17 mouse cellular contexts compared by ENCODE assay signal in the genomic region with DNA sequence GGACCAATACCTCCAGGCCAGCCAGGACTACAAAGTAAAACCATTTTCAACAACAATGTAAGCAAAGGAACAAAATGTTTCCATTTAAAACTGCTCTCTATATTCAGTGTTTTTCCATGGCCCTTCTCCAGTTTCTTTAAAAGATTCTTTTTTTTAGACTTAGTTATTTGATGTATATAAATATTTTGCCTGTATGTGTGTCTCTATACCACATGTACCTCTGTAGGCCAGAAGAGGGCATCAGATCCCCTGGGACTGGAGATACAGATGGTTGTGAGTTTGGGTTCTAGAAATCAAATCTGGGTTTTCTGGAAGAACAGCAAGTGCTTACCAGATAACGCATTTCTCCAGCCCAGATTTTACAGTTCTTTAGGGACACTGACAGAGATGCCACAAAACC. TPM values are rescaled to one million over a fixed set of nuclear protein-coding genes. Genes with fewer than 3 reads are reported as not detected.
DNase-seq lines count a peak whose midpoint lies in the region; ATAC-seq and TF ChIP-seq lines count a peak whose summit lies in the region.
"Had no signal": no experiment of that assay in that cellular context is flagged by ENCODE, and none has a peak within 500 bp of the region (broad histone marks: within the 10 kb centered on the region; RNA-seq: fewer than 3 reads in every experiment).

No protein-coding gene starts in this region.

- peaks cover 24% of the 10 kb centered on the region for H3K36me3 ChIP-seq in forebrain, postnatal 0 days (ENCODE audit: insufficient read depth)
- peaks cover 27% of the 10 kb centered on the region for H3K36me3 ChIP-seq in forebrain, embryonic 14.5 days (ENCODE audit: control insufficient read depth, insufficient read depth, low read length)
- no peaks in the 10 kb centered on the region for H3K36me3 ChIP-seq in lung, postnatal 0 days (ENCODE audit: insufficient read depth, low read length)
- H3K36me3 ChIP-seq in CH12.LX (replicated peaks in 1 of 2; ENCODE audit: control insufficient read depth in 1 of 2, insufficient read depth in 1 of 2, low read length in 1 of 2) = peaks cover 11 to 29% of the 10 kb centered on the region in 2 experiments

- H3K9me3 ChIP-seq in forebrain, postnatal 0 days (ENCODE audit: low read length) = no peaks in the 10 kb centered on the region
- no peaks in the 10 kb centered on the region for H3K9me3 ChIP-seq in forebrain, embryonic 14.5 days (replicated peaks; ENCODE audit: control insufficient read depth, low read length)
- H3K9me3 ChIP-seq in lung, postnatal 0 days (ENCODE audit: low read length) = no peaks in the 10 kb centered on the region
- H3K9me3 ChIP-seq in CH12.LX (replicated peaks; ENCODE audit: low read length) = no peaks in the 10 kb centered on the region
- H3K9me3 ChIP-seq: embryonic facial prominence, embryonic 10.5 days; hindbrain, embryonic 10.5 days; midbrain, embryonic 13.5 days; neural tube, embryonic 12.5 days had no signal

- in situ Hi-C loops in CH12.LX (cut with MboI; ENCODE audit: low pct_ligation_motif_present, low pct_unique_long_range_greater_than_20kb, low sequenced_read_pairs) = no loop called here

- no peaks in the 10 kb centered on the region for H3K27me3 ChIP-seq in forebrain, postnatal 0 days (ENCODE audit: insufficient read depth, low read length)
- H3K27me3 ChIP-seq in forebrain, embryonic 14.5 days (replicated peaks; ENCODE audit: control insufficient read depth, insufficient read depth, low read length) = no peaks in the 10 kb centered on the region
- H3K27me3 ChIP-seq in lung, postnatal 0 days (replicated peaks; ENCODE audit: insufficient read depth, low read length) = no peaks in the 10 kb centered on the region
- no peaks in the 10 kb centered on the region for H3K27me3 ChIP-seq in CH12.LX (replicated peaks)
- H3K27me3 ChIP-seq: midbrain, embryonic 13.5 days; neural tube, embryonic 12.5 days had no signal

- H3K27ac ChIP-seq in forebrain, postnatal 0 days (ENCODE audit: low read depth, low read length) = no peak overlapping the region
- H3K27ac ChIP-seq in forebrain, embryonic 14.5 days (ENCODE audit: low read depth, low read length) = no peak overlapping the region
- H3K27ac ChIP-seq in lung, postnatal 0 days (ENCODE audit: low read length) = no peak overlapping the region
- no peak overlapping the region for H3K27ac ChIP-seq in CH12.LX (ENCODE audit: insufficient read depth, low read depth)
- no peak overlapping the region for H3K27ac ChIP-seq in cortical plate, adult 2 months (ENCODE audit: insufficient read depth, low read length)
- H3K27ac ChIP-seq: embryonic facial prominence, embryonic 10.5 days; hindbrain, embryonic 10.5 days; midbrain, embryonic 13.5 days; neural tube, embryonic 12.5 days had no signal

- no peak overlapping the region for H3K9ac ChIP-seq in forebrain, postnatal 0 days
- H3K9ac ChIP-seq in forebrain, embryonic 14.5 days (ENCODE audit: low read length) = no peak overlapping the region
- no peak overlapping the region for H3K9ac ChIP-seq in lung, postnatal 0 days (replicated peaks; ENCODE audit: low read depth)
- no peak overlapping the region for H3K9ac ChIP-seq in CH12.LX (ENCODE audit: insufficient read depth, low read depth)
- H3K9ac ChIP-seq: midbrain, embryonic 13.5 days; neural tube, embryonic 12.5 days had no signal

- 63% methylated on average over 1 of the region's 1 CpGs for WGBS in forebrain, postnatal 0 days
- WGBS in forebrain, embryonic 14.5 days = 66% methylated on average over 1 of the region's 1 CpGs
- WGBS in lung, postnatal 0 days = 72% methylated on average over 1 of the region's 1 CpGs

- ATAC-seq in forebrain, postnatal 0 days = no peak
- ATAC-seq in forebrain, embryonic 14.5 days = no peak
- ATAC-seq in lung, postnatal 0 days = no peak
- ATAC-seq: midbrain, embryonic 13.5 days had no signal

- peak; percentile 27; the same call in 1 of the 2 replicates for TF ChIP-seq CTCF in forebrain, postnatal 0 days (IDR thresholded peaks at IDR 0.05; ENCODE audit: low read depth)
- 0 out of 2 replicates have a peak, but pooled peaks have one; percentile 32 for TF ChIP-seq CTCF in lung, postnatal 0 days (IDR thresholded peaks at IDR 0.05)
- TF ChIP-seq CTCF in CH12.LX (conservative IDR thresholded peaks at IDR 0.05 in 1 of 2, IDR thresholded peaks at IDR 0.05 in 1 of 2; ENCODE audit: low read depth in 2 of 2, low read length in 2 of 2) = peak in 1 of 2 experiments; percentile 49; a peak in 2 of 4 replicates
- peak; percentile 8; the same call in 1 of the 2 replicates for TF ChIP-seq CTCF in cortical plate, adult 2 months (IDR thresholded peaks at IDR 0.05; ENCODE audit: extremely low read depth, insufficient read depth, low read length)

- no peak for DNase-seq in forebrain, postnatal 0 days
- DNase-seq in forebrain, embryonic 14.5 days (ENCODE audit: low spot score) = no peak
- no peak for DNase-seq in lung, postnatal 0 days (ENCODE audit: low spot score)
- DNase-seq in lung, postnatal 10 days = no peak
- peak; percentile 17 for DNase-seq in CH12.LX (ENCODE audit: extremely low read depth)
- DNase-seq in heart, adult 11 months = no peak
- no peak for DNase-seq in heart, adult 9 months (ENCODE audit: low spot score in 2 of 2)
- DNase-seq: gastrocnemius, postnatal 14 days; kidney, adult 11 months; kidney, postnatal 25 days; right cerebral cortex, postnatal 25 days had no signal

- 0 out of 2 replicates have a peak, but pooled peaks cover 9% of the 10 kb centered on the region for H3K4me1 ChIP-seq in forebrain, postnatal 0 days (ENCODE audit: insufficient read depth)
- H3K4me1 ChIP-seq in forebrain, embryonic 14.5 days (ENCODE audit: control insufficient read depth, insufficient read depth, low read length) = peaks cover 6% of the 10 kb centered on the region
- peaks cover 6% of the 10 kb centered on the region; the same call in 1 of the 2 replicates for H3K4me1 ChIP-seq in lung, postnatal 0 days (ENCODE audit: insufficient read depth, low read depth, low read length)
- H3K4me1 ChIP-seq in CH12.LX (ENCODE audit: control insufficient read depth in 1 of 2, insufficient read depth in 2 of 2) = peaks cover 3 to 8% of the 10 kb centered on the region in 2 experiments; a peak in 3 of 4 replicates
- peaks cover 7% of the 10 kb centered on the region for H3K4me1 ChIP-seq in cortical plate, adult 2 months (ENCODE audit: control insufficient read depth, insufficient read depth, low read length)

- no peak overlapping the region for H3K4me2 ChIP-seq in forebrain, postnatal 0 days (ENCODE audit: low read depth)
- no peak overlapping the region for H3K4me2 ChIP-seq in forebrain, embryonic 14.5 days (ENCODE audit: low read length)
- H3K4me2 ChIP-seq in lung, postnatal 0 days (replicated peaks; ENCODE audit: low read depth, low read length) = no peak overlapping the region
- H3K4me2 ChIP-seq in CH12.LX (ENCODE audit: insufficient read depth, low read depth, poor library complexity, severe bottlenecking) = no peak overlapping the region
- H3K4me2 ChIP-seq: midbrain, embryonic 13.5 days; neural tube, embryonic 12.5 days had no signal

- no peak for TF ChIP-seq POLR2A in CH12.LX (IDR thresholded peaks at IDR 0.05; ENCODE audit: low read depth, low read length)
- no peak for TF ChIP-seq POLR2A in cortical plate, adult 2 months (IDR thresholded peaks at IDR 0.05; ENCODE audit: extremely low read depth, insufficient read depth, low read length)

- no peak for TF ChIP-seq EP300 in lung, postnatal 0 days (IDR thresholded peaks at IDR 0.05)
- no peak for TF ChIP-seq EP300 in CH12.LX (IDR thresholded peaks at IDR 0.05; ENCODE audit: low read length)

- TF ChIP-seq RAD21 in CH12.LX (IDR thresholded peaks at IDR 0.05; ENCODE audit: low read depth, low read length) = peak; percentile 22

- no peak overlapping the region for H3K4me3 ChIP-seq in forebrain, postnatal 0 days (ENCODE audit: low read depth, low read length)
- no peak overlapping the region for H3K4me3 ChIP-seq in forebrain, embryonic 14.5 days (ENCODE audit: low read depth, low read length)
- H3K4me3 ChIP-seq in lung, postnatal 0 days (ENCODE audit: low read depth, low read length) = no peak overlapping the region
- no peak overlapping the region for H3K4me3 ChIP-seq in CH12.LX (replicated peaks in 1 of 3; ENCODE audit: low read depth in 2 of 3, low read length in 2 of 3, poor library complexity in 1 of 3)
- H3K4me3 ChIP-seq in cortical plate, adult 2 months (ENCODE audit: insufficient read depth, low read length) = no peak overlapping the region
- H3K4me3 ChIP-seq: embryonic facial prominence, embryonic 10.5 days; erythroblast, embryonic 14.5 days; hindbrain, embryonic 10.5 days; midbrain, embryonic 13.5 days; neural tube, embryonic 12.5 days had no signal

- H3K79me2 ChIP-seq in CH12.LX (replicated peaks; ENCODE audit: control insufficient read depth, extremely low read depth, insufficient read depth, poor library complexity, severe bottlenecking) = no peaks in the 10 kb centered on the region; the same call in 1 of the 2 replicates

- dilution Hi-C loops in CH12.LX (cut with MboI; ENCODE audit: extremely low pct_ligation_motif_present, extremely low pct_unique_long_range_greater_than_20kb, low sequenced_read_pairs) = no loop called here

RNA-seq across cellular contexts. Expression of a gene that starts 1.3 kb away (rescaled TPM):
- total RNA-seq in forebrain, postnatal 0 days (2014; rRNA removed) = 89.7 and 105 TPM in 2 replicates
- polyA plus RNA-seq in forebrain, postnatal 0 days (2015; fragmentation: Nextera tagmentation; extraction: Ambion mirVana) = 85.9 and 94.5 TPM in 2 replicates
- polyA plus RNA-seq in forebrain, embryonic 14.5 days (2014; fragmentation: Nextera tagmentation; extraction: Ambion mirVana) = 91.0 and 95.1 TPM in 2 replicates
- polyA plus RNA-seq in lung, postnatal 0 days (2015; fragmentation: Nextera tagmentation; extraction: Ambion mirVana) = 44.0 and 45.0 TPM in 2 replicates
- total RNA-seq in CH12.LX (2012; rRNA removed) (39.0 and 43.9 TPM in 2 replicates), CH12.LX (2014; rRNA removed) (45.8 and 54.7 TPM in 2 replicates)
- 46.0 and 57.7 TPM in 2 replicates for polyA plus RNA-seq in CH12.LX (2012; ENCODE audit: insufficient read length, low read depth)
- polyA plus RNA-seq in cortical plate, adult 2 months (2012; rRNA removed) = 55.8 and 57.4 TPM in 2 replicates

RNA-seq across cellular contexts. Expression of a gene that starts 26.4 kb away (rescaled TPM):
- 28.2 and 33.6 TPM in 2 replicates for total RNA-seq in forebrain, postnatal 0 days (2014; rRNA removed)
- 8.9 and 13.3 TPM in 2 replicates for polyA plus RNA-seq in forebrain, postnatal 0 days (2015; fragmentation: Nextera tagmentation; extraction: Ambion mirVana)
- 14.8 and 17.5 TPM in 2 replicates for polyA plus RNA-seq in forebrain, embryonic 14.5 days (2014; fragmentation: Nextera tagmentation; extraction: Ambion mirVana)
- polyA plus RNA-seq in lung, postnatal 0 days (2015; fragmentation: Nextera tagmentation; extraction: Ambion mirVana) = 8.4 and 8.8 TPM in 2 replicates
- total RNA-seq in CH12.LX (2012; rRNA removed) = 13.4 and 16.9 TPM in 2 replicates
- 10.6 and 11.9 TPM in 2 replicates for total RNA-seq in CH12.LX (2014; rRNA removed)
- polyA plus RNA-seq in CH12.LX (2012; ENCODE audit: insufficient read length, low read depth) = 14.6 and 16.3 TPM in 2 replicates
- 54.9 and 56.4 TPM in 2 replicates for polyA plus RNA-seq in cortical plate, adult 2 months (2012; rRNA removed)

RNA-seq across cellular contexts. Expression of a gene that starts 33.2 kb away (rescaled TPM):
- total RNA-seq in forebrain, postnatal 0 days (2014; rRNA removed) = 271 and 289 TPM in 2 replicates
- 263 and 284 TPM in 2 replicates for polyA plus RNA-seq in forebrain, postnatal 0 days (2015; fragmentation: Nextera tagmentation; extraction: Ambion mirVana)
- polyA plus RNA-seq in forebrain, embryonic 14.5 days (2014; fragmentation: Nextera tagmentation; extraction: Ambion mirVana) = 194 and 198 TPM in 2 replicates
- polyA plus RNA-seq in lung, postnatal 0 days (2015; fragmentation: Nextera tagmentation; extraction: Ambion mirVana) = 382 and 481 TPM in 2 replicates
- total RNA-seq in CH12.LX (2012; rRNA removed) (109 and 116 TPM in 2 replicates), CH12.LX (2014; rRNA removed) (206 and 211 TPM in 2 replicates)
- 90.6 and 113 TPM in 2 replicates for polyA plus RNA-seq in CH12.LX (2012; ENCODE audit: insufficient read length, low read depth)
- 407 and 416 TPM in 2 replicates for polyA plus RNA-seq in cortical plate, adult 2 months (2012; rRNA removed)
